Mouse (Mus musculus): ENCODE data around the gene Lmo2. TPM values are rescaled to one million over a fixed set of nuclear protein-coding genes. Genes with fewer than 3 reads are reported as not detected.
"Not testable (repeated sequence)": the region's sequence is repeated elsewhere in the genome, so short reads cannot be mapped to it uniquely, and the experiment has no call there.

Gene Lmo2
- polyA plus RNA-seq, 2 experiments: 143 to 152 TPM

DNA sequence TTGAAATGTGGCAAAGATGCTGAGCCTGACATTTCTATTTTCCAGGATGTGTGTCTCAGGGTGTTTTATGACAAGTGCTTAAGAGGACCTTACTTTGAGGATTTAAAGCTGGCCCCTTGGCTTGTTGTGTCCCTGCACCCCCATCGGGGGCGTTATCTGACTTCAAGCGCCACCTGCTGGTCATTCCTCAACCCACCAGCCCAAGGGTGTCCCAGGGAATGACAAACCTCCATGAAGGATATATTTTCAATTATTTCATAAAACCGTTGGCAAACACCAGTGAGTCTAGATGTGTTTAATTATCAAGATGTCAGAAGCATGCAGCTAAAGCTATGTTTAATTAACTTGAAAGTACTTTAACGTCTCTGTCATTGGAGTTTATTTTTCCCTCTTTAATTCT is 24.5 kb downstream of the Lmo2 start:
- Histone ChIP-seq H3K27me3 (ENCODE audit: control insufficient read depth, insufficient read depth, low read length) (no peaks in the 10 kb centered on the region), H3K36me3 (replicated peaks; ENCODE audit: control insufficient read depth, insufficient read depth, low read depth) (peaks cover 66% of the 10 kb centered on the region), H3K4me1 (replicated peaks; ENCODE audit: control insufficient read depth in 2 of 2, insufficient read depth in 2 of 2, low read length in 1 of 2) (peaks cover 1 to 6% of the 10 kb centered on the region in 2 experiments; a peak in 3 of 4 replicates), H3K9ac (replicated peaks) (no peak overlapping the region), H3K4me3 (ENCODE audit: insufficient read depth in 1 of 2, low read depth in 2 of 2, low read length in 2 of 2) (no peak overlapping the region), H3K9me3 (ENCODE audit: control insufficient read depth, low read length) (no peaks in the 10 kb centered on the region), H3K27ac (peak overlapping the region; percentile 9; the same call in 1 of the 2 replicates), H3K4me2 (ENCODE audit: low read depth) (no peak overlapping the region)
- peak; percentile 32; the same call in 1 of the 2 replicates for ATAC-seq (ENCODE audit: insufficient read depth)
- WGBS (ENCODE audit: insufficient replicate concordance): 19% methylated on average over 5 of the region's 5 CpGs
- peak; percentile 92 for TF ChIP-seq CTCF (IDR thresholded peaks at IDR 0.05; ENCODE audit: low read depth)
- no peak for TF ChIP-seq EP300 (IDR thresholded peaks at IDR 0.05; ENCODE audit: low read depth)
- no peak for DNase-seq (ENCODE audit: low read depth in 3 of 3, low spot score in 3 of 3)

DNA sequence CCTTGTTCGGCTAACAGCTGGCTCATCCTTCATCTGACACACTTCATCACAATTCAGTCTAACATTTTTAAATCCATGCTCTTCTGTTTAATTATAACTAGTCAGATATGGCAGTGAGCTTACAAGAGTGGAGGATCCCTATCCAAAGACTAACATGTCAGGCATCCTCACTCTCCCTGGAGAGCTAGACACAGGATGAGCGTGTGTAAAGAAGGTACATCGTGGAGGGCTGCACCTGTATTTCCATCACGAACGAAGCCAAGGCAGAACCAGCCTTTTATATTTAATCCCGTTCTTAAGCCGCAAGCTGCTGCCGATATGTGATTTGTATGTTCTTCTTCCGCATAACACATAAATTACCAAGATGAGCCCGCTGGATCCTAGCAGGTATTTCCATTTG is 25.4 kb downstream of the Lmo2 start:
- peaks cover 57% of the 10 kb centered on the region for H3K36me3 ChIP-seq (replicated peaks; ENCODE audit: control insufficient read depth, insufficient read depth, low read depth)

DNA sequence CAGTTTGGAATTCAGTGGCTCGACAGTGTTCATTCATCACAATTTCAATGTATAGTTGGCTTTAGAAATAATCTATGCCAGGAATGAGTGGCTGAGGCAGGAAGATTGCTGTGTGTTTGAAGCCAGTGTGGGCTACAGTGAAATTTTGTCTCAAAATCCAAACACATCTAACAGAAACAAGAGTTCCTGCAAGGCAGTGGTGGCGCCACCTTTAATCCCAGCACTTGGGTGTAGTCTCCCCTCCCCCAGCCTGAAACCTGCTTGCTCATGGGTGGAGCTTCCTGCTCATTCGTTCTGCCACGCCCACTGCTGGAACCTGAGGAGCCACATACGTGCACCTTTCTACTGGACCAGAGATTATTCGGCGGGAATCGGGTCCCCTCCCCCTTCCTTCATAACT is 29.8 kb downstream of the Lmo2 start:
- H3K27ac ChIP-seq; ATAC-seq (ENCODE audit: insufficient read depth); H3K4me3 ChIP-seq (ENCODE audit: insufficient read depth in 1 of 2, low read depth in 2 of 2, low read length in 2 of 2); H3K9ac ChIP-seq (replicated peaks); H3K9me3 ChIP-seq (ENCODE audit: control insufficient read depth, low read length); H3K4me2 ChIP-seq (ENCODE audit: low read depth); H3K4me1 ChIP-seq (replicated peaks; ENCODE audit: control insufficient read depth in 2 of 2, insufficient read depth in 2 of 2, low read length in 1 of 2); DNase-seq (ENCODE audit: low read depth in 3 of 3, low spot score in 3 of 3); H3K27me3 ChIP-seq (ENCODE audit: control insufficient read depth, insufficient read depth, low read length): not testable (repeated sequence)
- WGBS (ENCODE audit: insufficient replicate concordance): 38% methylated on average over 6 of the region's 8 CpGs
- peaks cover 13% of the 10 kb centered on the region for H3K36me3 ChIP-seq (replicated peaks; ENCODE audit: control insufficient read depth, insufficient read depth, low read depth)

More for the DNA sequence above, 25.4 kb downstream of the Lmo2 start:
- DNase-seq (ENCODE audit: low read depth in 3 of 3, low spot score in 3 of 3): no peak
- Histone ChIP-seq H3K27me3 (ENCODE audit: control insufficient read depth, insufficient read depth, low read length) (no peaks in the 10 kb centered on the region), H3K4me2 (ENCODE audit: low read depth) (no peak overlapping the region), H3K9me3 (ENCODE audit: control insufficient read depth, low read length) (no peaks in the 10 kb centered on the region), H3K27ac (no peak overlapping the region), H3K9ac (replicated peaks) (no peak overlapping the region), H3K4me1 (replicated peaks; ENCODE audit: control insufficient read depth in 2 of 2, insufficient read depth in 2 of 2, low read length in 1 of 2) (peaks cover 5 to 10% of the 10 kb centered on the region in 2 experiments; a peak in 3 of 4 replicates), H3K4me3 (ENCODE audit: insufficient read depth in 1 of 2, low read depth in 2 of 2, low read length in 2 of 2) (no peak overlapping the region)
- 94% methylated on average over 10 of the region's 10 CpGs for WGBS (ENCODE audit: insufficient replicate concordance)
- TF ChIP-seq CTCF (IDR thresholded peaks at IDR 0.05; ENCODE audit: low read depth) (no peak), EP300 (IDR thresholded peaks at IDR 0.05; ENCODE audit: low read depth) (no peak)
- ATAC-seq (ENCODE audit: insufficient read depth): no peak

DNA sequence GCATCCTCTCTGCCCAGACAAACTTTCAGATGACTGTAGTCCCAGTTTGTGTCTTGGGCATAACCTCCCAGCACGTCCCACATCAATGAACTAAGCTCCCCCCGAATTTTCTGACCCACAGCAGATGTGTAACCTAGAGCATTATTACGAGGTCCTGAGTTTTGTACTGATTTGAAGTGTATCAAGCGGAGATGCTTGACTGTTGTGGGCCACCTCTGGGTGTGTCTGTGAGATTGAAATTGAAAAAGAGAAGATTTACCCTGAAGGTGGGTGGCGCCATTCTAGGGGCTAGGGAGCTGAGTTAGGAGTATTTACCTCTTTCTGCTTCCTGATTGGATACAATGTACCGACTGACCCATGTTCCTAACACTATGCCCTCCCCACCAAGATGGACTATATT is 31.9 kb downstream of the Lmo2 start:
- ATAC-seq (ENCODE audit: insufficient read depth) (no peak), DNase-seq (ENCODE audit: low read depth in 3 of 3, low spot score in 3 of 3) (no peak)
- no peaks in the 10 kb centered on the region for H3K27me3 ChIP-seq (ENCODE audit: control insufficient read depth, insufficient read depth, low read length)
- H3K4me2 ChIP-seq (ENCODE audit: low read depth): no peak overlapping the region
- H3K9ac ChIP-seq (replicated peaks): no peak overlapping the region
- no peaks in the 10 kb centered on the region for H3K36me3 ChIP-seq (replicated peaks; ENCODE audit: control insufficient read depth, insufficient read depth, low read depth)
- peaks cover 5 to 10% of the 10 kb centered on the region in 2 experiments; a peak in 3 of 4 replicates for H3K4me1 ChIP-seq (replicated peaks; ENCODE audit: control insufficient read depth in 2 of 2, insufficient read depth in 2 of 2, low read length in 1 of 2)
- no peak overlapping the region for H3K27ac ChIP-seq
- no peak for TF ChIP-seq CTCF (IDR thresholded peaks at IDR 0.05; ENCODE audit: low read depth)
- H3K4me3 ChIP-seq (ENCODE audit: insufficient read depth in 1 of 2, low read depth in 2 of 2, low read length in 2 of 2): no peak overlapping the region
- no peaks in the 10 kb centered on the region for H3K9me3 ChIP-seq (ENCODE audit: control insufficient read depth, low read length)
- WGBS (ENCODE audit: insufficient replicate concordance): 72% methylated on average over 6 of the region's 6 CpGs

DNA sequence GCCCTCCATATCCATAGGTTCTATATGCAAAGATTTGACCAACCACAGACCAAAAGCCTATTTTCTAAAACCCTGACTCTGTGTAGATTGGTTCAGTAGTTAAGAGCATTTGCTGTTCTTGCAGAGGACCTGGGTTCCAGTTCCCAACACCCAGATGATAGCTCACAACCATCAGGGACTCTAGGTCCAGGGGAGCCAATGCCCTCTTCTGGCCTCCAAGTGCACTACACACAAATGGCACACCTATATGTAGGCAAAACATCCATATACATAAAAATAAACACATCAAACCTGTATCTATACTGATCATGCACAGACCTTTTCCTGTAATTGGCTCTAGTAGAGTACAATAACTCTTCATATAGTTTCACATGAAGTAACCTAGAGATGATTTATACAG is 33.5 kb downstream of the Lmo2 start:
- Histone ChIP-seq H3K27ac (no peak overlapping the region), H3K9me3 (ENCODE audit: control insufficient read depth, low read length) (no peaks in the 10 kb centered on the region), H3K36me3 (replicated peaks; ENCODE audit: control insufficient read depth, insufficient read depth, low read depth) (no peaks in the 10 kb centered on the region), H3K4me3 (ENCODE audit: insufficient read depth in 1 of 2, low read depth in 2 of 2, low read length in 2 of 2) (no peak overlapping the region), H3K4me1 (replicated peaks; ENCODE audit: control insufficient read depth in 2 of 2, insufficient read depth in 2 of 2, low read length in 1 of 2) (peaks cover 5 to 10% of the 10 kb centered on the region in 2 experiments; a peak in 3 of 4 replicates), H3K27me3 (ENCODE audit: control insufficient read depth, insufficient read depth, low read length) (no peaks in the 10 kb centered on the region), H3K4me2 (ENCODE audit: low read depth) (no peak overlapping the region), H3K9ac (replicated peaks) (no peak overlapping the region)
- ATAC-seq (ENCODE audit: insufficient read depth) (no peak), DNase-seq (ENCODE audit: low read depth in 3 of 3, low spot score in 3 of 3) (no peak)
- TF ChIP-seq EP300 (IDR thresholded peaks at IDR 0.05; ENCODE audit: low read depth) (no peak), CTCF (IDR thresholded peaks at IDR 0.05; ENCODE audit: low read depth) (peak; percentile 66)

All from liver, embryonic 14.5 days (tissue).